Mouse (Mus musculus) kidney, postnatal 0 days (tissue): ENCODE results near the gene Sdsl. TPM values are rescaled to one million over a fixed set of nuclear protein-coding genes. Genes with fewer than 3 reads are reported as not detected.
A peak's percentile ranks its signal among the peaks of the same experiment; 100 is the strongest.

Experiments used
- ATAC-seq: fragments of 200-750 bp; cut with Nextera tagmentation; replicated peaks from 2 replicates; pipeline ENCODE4 v1.8.0; 2017; ENCODE audit warnings: low read depth, moderate number of reproducible peaks, moderate TSS enrichment, moderate library complexity; ENCODE audit not compliant: low FRiP score
- DNase-seq: peaks from one replicate; pipeline ENCODE4 v3.0.0-alpha.2; 2016; ENCODE audit warnings: low spot score
- H3K27ac ChIP-seq: fragments of 300-500 bp; sonication (generic); 2 replicates; pipeline ENCODE4 v1.5.1; 2014; ENCODE audit warnings: mild to moderate bottlenecking
- H3K27me3 ChIP-seq: fragments of 300-500 bp; sonication (generic); 2 replicates; pipeline ENCODE4 v1.6.1; 2014; ENCODE audit warnings: low read length, mixed read lengths; ENCODE audit not compliant: insufficient read depth
- H3K36me3 ChIP-seq: fragments of 300-500 bp; sonication (generic); 2 replicates; pipeline ENCODE4 v1.6.1; 2014; ENCODE audit warnings: low read length, mixed read lengths; ENCODE audit not compliant: insufficient read depth
- H3K4me1 ChIP-seq: fragments of 300-500 bp; sonication (generic); replicated peaks from 2 replicates; pipeline ENCODE4 v1.6.1; 2014; ENCODE audit warnings: antibody characterized with exemption, low read length, mixed read lengths; ENCODE audit not compliant: insufficient read depth
- H3K4me2 ChIP-seq: fragments of 300-500 bp; sonication (generic); 2 replicates; pipeline ENCODE4 v1.6.1; 2014; ENCODE audit warnings: mild to moderate bottlenecking, low read length, moderate library complexity, mixed read lengths
- H3K4me3 ChIP-seq: fragments of 300-500 bp; sonication (generic); replicated peaks from 2 replicates; pipeline ENCODE4 v1.5.1; 2014; ENCODE audit warnings: low read depth, low read length
- H3K9ac ChIP-seq: fragments of 300-500 bp; sonication (generic); 2 replicates; pipeline ENCODE4 v1.6.1; 2014; ENCODE audit warnings: low read depth, low read length
- H3K9me3 ChIP-seq: fragments of 300-500 bp; sonication (generic); replicated peaks from 2 replicates; pipeline ENCODE4 v1.6.1; 2016; ENCODE audit warnings: low read length, inconsistent platforms, mixed read lengths
- CTCF ChIP-seq: IDR thresholded peaks from 2 replicates; pipeline ENCODE4 v1.5.1; 2016; ENCODE audit warnings: antibody characterized with exemption, low read depth, mild to moderate bottlenecking, moderate library complexity
- WGBS: fragments of 180-500 bp; shearing (Covaris S2); extraction: QIAGEN DNeasy Blood & Tissue Kit; methylation state at CpG from one replicate; pipeline ENCODE4 v1.1.7; 2014; 5-methylcytosine and 5-hydroxymethylcytosine counted together
- polyA plus RNA-seq: library from polyadenylated mRNA; unstranded; fragments of >200 nt; fragmentation: Nextera tagmentation; extraction: Ambion mirVana; gene quantifications from 2 replicates; pipeline ENCODE4 v1.2.1, GENCODE M21; 2015

Sdsl gene
- polyA plus RNA-seq, 1 experiment from 2014 or later, result 12.0 TPM

DNA sequence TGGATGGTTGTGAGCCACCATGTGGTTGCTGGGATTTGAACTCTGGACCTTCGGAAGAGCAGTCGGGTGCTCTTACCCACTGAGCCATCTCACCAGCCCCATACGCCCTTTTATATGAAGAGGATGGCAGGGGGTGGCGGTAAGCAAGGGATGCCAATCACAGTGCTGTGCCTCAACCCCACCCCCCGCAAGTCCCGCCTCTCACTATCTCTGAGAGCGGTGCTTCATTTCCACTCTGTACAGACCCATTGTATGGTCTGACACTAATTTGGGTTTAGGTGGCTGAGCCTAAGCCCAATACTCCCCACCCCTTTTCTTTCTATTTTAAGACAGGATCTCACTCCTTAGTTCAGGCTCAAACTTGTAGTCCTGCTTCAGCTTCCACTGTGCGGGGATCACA lies 3.3 kb upstream of the Sdsl start:
- no peaks in the 10 kb centered on the region for H3K36me3 ChIP-seq
- no peak overlapping the region for H3K4me3 ChIP-seq
- DNase-seq, result no peak
- no peak overlapping the region for H3K27ac ChIP-seq
- H3K4me2 ChIP-seq, result no peak overlapping the region
- H3K4me1 ChIP-seq, result no peaks in the 10 kb centered on the region
- WGBS, result 62% methylated on average over 8 of the region's 8 CpGs
- H3K9ac ChIP-seq, result no peak overlapping the region
- no peaks in the 10 kb centered on the region for H3K27me3 ChIP-seq
- H3K9me3 ChIP-seq, result no peaks in the 10 kb centered on the region
- no peak for ATAC-seq
- TF ChIP-seq CTCF, result no peak

DNA sequence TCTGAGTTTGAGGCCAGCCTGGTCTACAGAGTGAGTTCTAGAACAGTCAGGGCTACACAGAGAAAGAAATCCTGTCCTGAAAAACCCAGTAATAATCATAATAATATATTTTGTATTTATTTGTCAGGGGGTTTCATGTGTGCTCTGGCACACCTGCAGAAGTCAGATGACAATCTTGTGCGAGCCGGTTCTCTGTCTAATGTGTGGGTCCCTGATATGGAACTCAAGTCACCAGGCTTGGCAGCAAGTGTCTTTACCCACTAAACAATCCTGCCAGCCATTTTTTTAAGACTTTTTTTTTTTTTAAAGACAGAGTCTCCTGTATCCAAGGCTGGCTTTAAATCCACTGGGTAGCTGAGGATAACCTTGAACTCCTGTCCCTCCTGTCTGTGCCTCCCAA lies 751 bp upstream of the Sdsl start:
- 90% methylated on average over 2 of the region's 2 CpGs for WGBS
- Histone ChIP-seq H3K9me3 (no peaks in the 10 kb centered on the region), H3K36me3 (no peaks in the 10 kb centered on the region), H3K27ac (no peak overlapping the region), H3K4me3 (no peak overlapping the region), H3K9ac (no peak overlapping the region), H3K27me3 (no peaks in the 10 kb centered on the region), H3K4me2 (no peak overlapping the region), H3K4me1 (no peaks in the 10 kb centered on the region)
- no peak for TF ChIP-seq CTCF
- no peak for DNase-seq
- ATAC-seq, result no peak

DNA sequence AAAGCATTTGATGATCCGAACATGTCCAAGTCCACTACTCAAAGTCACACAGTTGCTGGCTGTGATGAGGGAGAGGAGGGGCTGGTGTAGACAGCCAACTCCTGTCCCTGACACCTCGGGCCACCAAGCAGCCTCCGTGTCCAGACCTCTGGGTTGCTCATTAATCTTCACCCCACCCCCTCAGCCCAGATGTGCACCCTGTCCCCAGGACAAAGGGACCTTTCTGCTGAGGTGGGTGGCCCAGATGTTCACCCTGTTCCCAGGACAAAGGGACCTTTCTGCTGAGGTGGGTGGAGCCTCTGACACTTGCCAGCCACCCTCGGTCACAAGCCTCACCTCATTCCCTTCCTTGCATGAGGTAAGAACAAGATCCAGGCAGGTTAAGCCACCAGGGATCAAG lies 1.1 kb downstream of the Sdsl start:
- WGBS, result 36% methylated on average over 4 of the region's 4 CpGs
- peak; percentile 25; the same call in 1 of the 2 replicates for ATAC-seq
- DNase-seq, result no peak

DNA sequence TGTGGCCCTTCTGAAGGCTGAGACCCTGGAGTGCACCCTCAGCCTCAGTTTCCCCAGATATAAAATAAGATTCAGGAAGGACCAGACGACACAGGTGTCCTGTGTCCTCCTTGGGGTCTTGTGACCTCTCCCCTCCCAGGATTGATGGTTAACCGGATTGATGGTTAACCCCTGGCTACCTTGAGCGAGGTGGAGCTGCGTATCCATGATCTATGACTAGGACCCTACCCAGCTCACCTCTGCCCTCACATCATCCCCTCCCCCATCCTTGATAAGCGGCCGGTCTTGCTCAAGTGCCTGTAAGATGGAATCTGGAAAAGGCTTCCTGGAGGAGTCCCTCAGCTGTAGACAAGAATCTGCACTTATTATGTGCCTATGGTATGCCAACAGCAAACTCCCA lies 3.8 kb downstream of the Sdsl start:
- H3K9me3 ChIP-seq, result no peaks in the 10 kb centered on the region
- H3K27me3 ChIP-seq, result no peaks in the 10 kb centered on the region
- ATAC-seq (no peak), DNase-seq (no peak)
- no peak overlapping the region for H3K9ac ChIP-seq
- no peak for TF ChIP-seq CTCF
- H3K27ac ChIP-seq, result no peak overlapping the region
- WGBS, result 80% methylated on average over 6 of the region's 6 CpGs
- H3K4me3 ChIP-seq, result no peak overlapping the region
- no peaks in the 10 kb centered on the region for H3K36me3 ChIP-seq
- no peaks in the 10 kb centered on the region for H3K4me1 ChIP-seq
- no peak overlapping the region for H3K4me2 ChIP-seq

More for the DNA sequence above, 1.1 kb downstream of the Sdsl start:
- Histone ChIP-seq H3K27ac (no peak overlapping the region), H3K27me3 (no peaks in the 10 kb centered on the region), H3K9me3 (no peaks in the 10 kb centered on the region), H3K4me3 (no peak overlapping the region), H3K4me1 (no peaks in the 10 kb centered on the region), H3K9ac (no peak overlapping the region), H3K4me2 (no peak overlapping the region), H3K36me3 (no peaks in the 10 kb centered on the region)
- TF ChIP-seq CTCF, result no peak

DNA sequence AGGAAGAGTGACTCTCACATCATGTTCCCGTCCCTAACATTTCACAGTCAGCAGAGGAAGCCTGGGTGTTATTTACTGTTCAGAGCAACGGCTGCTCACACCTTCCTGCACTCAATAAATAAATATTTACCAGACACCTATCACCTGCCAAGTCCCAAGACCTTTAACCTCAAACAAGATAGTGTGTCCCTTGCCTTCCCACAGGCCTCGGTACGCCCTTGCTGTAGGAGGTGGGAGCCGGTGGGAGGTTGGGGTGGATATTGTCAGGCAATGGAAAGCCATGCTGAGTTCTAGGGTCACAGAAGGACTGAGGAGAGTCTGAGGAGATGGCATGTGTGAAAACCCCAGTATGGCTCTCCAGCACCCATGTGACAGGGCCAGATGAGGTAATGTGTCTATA lies 4.3 kb downstream of the Sdsl start:
- Histone ChIP-seq H3K27me3 (no peaks in the 10 kb centered on the region), H3K9me3 (no peaks in the 10 kb centered on the region), H3K9ac (no peak overlapping the region), H3K4me2 (no peak overlapping the region), H3K36me3 (no peaks in the 10 kb centered on the region), H3K4me3 (no peak overlapping the region), H3K4me1 (no peaks in the 10 kb centered on the region), H3K27ac (no peak overlapping the region)
- DNase-seq, result no peak
- WGBS, result 55% methylated on average over 5 of the region's 5 CpGs
- ATAC-seq, result no peak
- TF ChIP-seq CTCF, result no peak

DNA sequence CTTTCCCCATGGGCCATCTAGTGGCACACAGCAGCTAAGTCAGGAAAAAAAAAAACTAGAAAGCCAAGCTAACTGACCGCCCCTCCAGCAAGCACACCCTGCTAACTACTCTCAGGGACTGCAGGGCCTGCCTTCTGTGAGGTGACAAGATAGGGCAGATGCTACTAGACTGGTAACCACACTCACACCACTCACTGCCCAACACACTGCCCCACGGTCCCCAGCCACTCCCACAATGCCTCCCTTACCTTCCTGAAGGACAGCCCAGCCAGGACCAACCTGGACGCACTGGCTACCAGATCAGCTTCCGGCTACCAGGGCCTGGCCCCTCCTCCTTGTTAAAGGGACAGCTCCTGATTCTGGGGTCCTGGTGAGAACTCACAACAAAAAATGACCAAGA lies 5.6 kb downstream of the Sdsl start:
- 5% methylated on average over 4 of the region's 4 CpGs for whole genome bisulfite sequencing
- ATAC-seq (peak; percentile 79; the same call in 1 of the 2 replicates), DNase-seq (peak; percentile 59)
- Histone ChIP-seq H3K4me1 (no peaks in the 10 kb centered on the region), H3K4me3 (0 out of 2 replicates have a peak overlapping the region, but pooled peaks have one; percentile 10), H3K9ac (0 out of 2 replicates have a peak overlapping the region, but pooled peaks have one; percentile 9), H3K27me3 (no peaks in the 10 kb centered on the region), H3K36me3 (no peaks in the 10 kb centered on the region), H3K4me2 (peak overlapping the region; percentile 47), H3K27ac (no peak overlapping the region), H3K9me3 (no peaks in the 10 kb centered on the region)
- peak; percentile 41; the same call in 1 of the 2 replicates for TF ChIP-seq CTCF

DNA sequence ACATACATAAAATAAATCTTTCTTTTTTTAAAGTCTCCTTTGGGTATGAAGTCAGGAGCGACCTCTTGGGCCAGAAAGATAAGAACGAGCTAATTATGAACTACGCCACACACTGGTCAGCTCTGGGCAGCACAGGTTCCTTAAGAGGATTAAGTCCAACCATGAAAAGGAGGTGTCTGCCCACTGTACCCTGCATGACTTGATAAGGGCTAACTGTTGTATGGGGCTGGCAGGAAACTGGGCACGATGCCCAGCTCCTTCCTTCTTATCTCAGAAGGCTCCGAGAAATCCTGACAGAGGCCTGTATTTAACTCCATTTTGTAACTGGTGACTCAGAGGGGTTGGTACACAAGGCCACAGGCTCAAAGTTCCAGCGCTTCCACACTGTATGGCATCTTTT lies 6.8 kb downstream of the Sdsl start:
- no peaks in the 10 kb centered on the region for H3K36me3 ChIP-seq
- H3K27ac ChIP-seq, result no peak overlapping the region
- H3K4me3 ChIP-seq, result no peak overlapping the region
- no peak overlapping the region for H3K9ac ChIP-seq
- ATAC-seq, result no peak
- no peak overlapping the region for H3K4me2 ChIP-seq
- 74% methylated on average over 6 of the region's 6 CpGs for WGBS
- H3K4me1 ChIP-seq, result no peaks in the 10 kb centered on the region
- TF ChIP-seq CTCF, result no peak
- H3K27me3 ChIP-seq, result no peaks in the 10 kb centered on the region
- DNase-seq, result no peak
- H3K9me3 ChIP-seq, result no peaks in the 10 kb centered on the region
